Mouse (Mus musculus): ENCODE results near the gene Dnajc25. TPM values are rescaled to one million over a fixed set of nuclear protein-coding genes. Genes with fewer than 3 reads are reported as not detected.

The Dnajc25 gene
- polyA plus RNA-seq, 1 experiment, result 2.3 TPM

DNA sequence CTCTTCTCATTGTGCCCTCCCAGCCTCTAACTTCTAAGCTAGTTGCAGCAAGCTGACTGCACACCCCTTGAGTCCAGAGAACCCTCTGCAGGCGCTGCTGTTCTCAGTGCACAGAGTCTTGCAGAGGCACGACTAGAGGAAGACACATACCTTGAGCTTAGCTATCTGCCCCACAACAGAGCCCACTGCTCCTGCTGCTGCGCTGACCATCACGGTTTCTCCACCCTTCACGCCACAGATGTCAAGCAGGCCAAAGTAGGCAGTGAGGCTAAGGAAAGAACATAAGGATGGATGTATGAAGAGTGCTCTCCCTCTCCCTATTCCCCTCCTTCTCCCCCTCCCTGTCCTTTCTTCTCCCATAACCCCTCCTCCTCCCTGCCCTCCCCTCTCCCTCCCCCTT is 19.2 kb upstream of the Dnajc25 start:
- Histone ChIP-seq H3K27me3 (ENCODE audit: control insufficient read depth, insufficient read depth, low read length) (no peaks in the 10 kb centered on the region), H3K4me1 (replicated peaks; ENCODE audit: control insufficient read depth, insufficient read depth, low read length) (no peaks in the 10 kb centered on the region), H3K36me3 (ENCODE audit: control insufficient read depth, insufficient read depth, low read length) (no peaks in the 10 kb centered on the region), H3K27ac (ENCODE audit: control insufficient read depth, insufficient read depth, low read length) (no peak overlapping the region), H3K4me3 (ENCODE audit: control insufficient read depth, insufficient read depth, low read length) (no peak overlapping the region)
- DNase-seq, result no peak
- 96% methylated on average over 5 of the region's 5 CpGs for WGBS
- TF ChIP-seq POLR2A (IDR thresholded peaks at IDR 0.05; ENCODE audit: control insufficient read depth, extremely low read depth, insufficient read depth, low read length, poor library complexity) (no peak), CTCF (IDR thresholded peaks at IDR 0.05; ENCODE audit: borderline replicate concordance, control insufficient read depth, extremely low read depth, insufficient read depth, low read length, poor library complexity) (no peak)

DNA sequence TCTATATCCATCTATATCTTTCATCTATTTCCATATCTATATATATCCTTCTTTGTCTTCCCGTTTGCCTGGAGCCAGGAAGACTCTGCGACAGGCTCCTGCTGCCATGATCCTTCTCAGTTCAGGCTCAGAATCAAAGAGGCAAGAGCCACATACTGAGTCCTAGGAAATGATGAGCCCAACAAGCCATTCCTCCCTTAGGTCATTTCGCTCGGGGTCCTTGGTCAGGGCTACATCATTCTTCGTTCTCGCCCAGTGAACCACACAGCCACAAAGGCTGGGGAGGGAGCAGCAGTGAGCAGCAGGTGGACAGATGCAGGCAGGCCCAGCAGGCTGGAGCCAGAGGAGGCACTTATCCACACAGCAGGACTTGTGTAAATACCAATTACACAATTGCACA is 13.4 kb upstream of the Dnajc25 start:
- DNase-seq, result no peak
- Histone ChIP-seq H3K4me3 (ENCODE audit: control insufficient read depth, insufficient read depth, low read length) (no peak overlapping the region), H3K27me3 (ENCODE audit: control insufficient read depth, insufficient read depth, low read length) (no peaks in the 10 kb centered on the region), H3K4me1 (replicated peaks; ENCODE audit: control insufficient read depth, insufficient read depth, low read length) (peaks cover 5% of the 10 kb centered on the region; the same call in 1 of the 2 replicates), H3K27ac (ENCODE audit: control insufficient read depth, insufficient read depth, low read length) (no peak overlapping the region), H3K36me3 (ENCODE audit: control insufficient read depth, insufficient read depth, low read length) (no peaks in the 10 kb centered on the region)
- TF ChIP-seq CTCF (IDR thresholded peaks at IDR 0.05; ENCODE audit: borderline replicate concordance, control insufficient read depth, extremely low read depth, insufficient read depth, low read length, poor library complexity), result no peak
- no peak for TF ChIP-seq POLR2A (IDR thresholded peaks at IDR 0.05; ENCODE audit: control insufficient read depth, extremely low read depth, insufficient read depth, low read length, poor library complexity)
- 96% methylated on average over 6 of the region's 6 CpGs for WGBS

DNA sequence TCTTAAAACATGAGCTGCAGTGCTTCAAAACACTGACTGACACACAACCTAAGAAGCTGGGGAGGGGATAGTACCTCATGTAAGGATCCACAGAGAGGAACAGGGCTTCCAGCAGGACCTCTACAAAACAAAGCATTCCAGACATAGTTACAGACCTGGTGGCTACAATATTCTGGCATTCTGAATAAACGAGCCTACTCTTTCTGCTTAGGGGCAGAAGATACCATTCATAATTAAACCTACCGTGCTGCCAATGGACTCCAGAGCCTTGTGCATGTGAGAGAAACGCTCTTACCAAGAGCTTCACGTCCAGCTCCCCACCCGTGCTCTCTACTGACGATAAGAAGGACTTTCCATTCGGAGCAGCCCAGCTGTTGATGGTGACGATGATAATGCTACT is 12.1 kb upstream of the Dnajc25 start:
- WGBS, result 97% methylated on average over 8 of the region's 8 CpGs
- no peak for DNase-seq

DNA sequence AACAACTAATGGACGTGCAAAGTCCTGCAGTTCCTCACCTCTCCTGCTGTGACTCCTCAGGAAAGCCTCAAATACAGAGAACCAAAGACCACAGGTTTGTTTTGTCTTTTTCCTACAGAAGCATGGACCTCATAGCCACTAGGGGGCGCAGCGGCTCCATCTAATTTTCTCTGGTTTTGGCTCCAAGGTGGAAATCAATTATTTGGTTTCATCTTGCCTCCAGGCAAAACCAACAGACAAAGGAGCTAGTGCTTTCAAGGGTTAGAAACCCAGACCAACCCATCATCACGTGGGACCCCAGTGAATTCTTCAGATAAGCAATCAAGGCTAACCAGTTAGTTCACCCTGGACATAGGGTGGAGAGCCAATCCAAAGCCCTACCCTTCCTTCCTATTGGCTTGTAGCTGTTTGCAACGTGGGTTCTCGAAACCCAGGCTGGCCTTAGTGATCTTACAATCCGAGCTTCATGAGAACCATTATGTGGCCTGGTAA is 9.7 kb upstream of the Dnajc25 start:
- Histone ChIP-seq H3K4me3 (ENCODE audit: control insufficient read depth, insufficient read depth, low read length) (no peak overlapping the region), H3K27ac (ENCODE audit: control insufficient read depth, insufficient read depth, low read length) (no peak overlapping the region), H3K27me3 (ENCODE audit: control insufficient read depth, insufficient read depth, low read length) (no peaks in the 10 kb centered on the region), H3K36me3 (ENCODE audit: control insufficient read depth, insufficient read depth, low read length) (no peaks in the 10 kb centered on the region), H3K4me1 (replicated peaks; ENCODE audit: control insufficient read depth, insufficient read depth, low read length) (peaks cover 6% of the 10 kb centered on the region)
- peak; percentile 84 for DNase-seq
- TF ChIP-seq CTCF (IDR thresholded peaks at IDR 0.05; ENCODE audit: borderline replicate concordance, control insufficient read depth, extremely low read depth, insufficient read depth, low read length, poor library complexity) (no peak), POLR2A (IDR thresholded peaks at IDR 0.05; ENCODE audit: control insufficient read depth, extremely low read depth, insufficient read depth, low read length, poor library complexity) (no peak)
- WGBS, result 15% methylated on average over 7 of the region's 7 CpGs

More for the DNA sequence above, 12.1 kb upstream of the Dnajc25 start:
- Histone ChIP-seq H3K4me1 (replicated peaks; ENCODE audit: control insufficient read depth, insufficient read depth, low read length) (peaks cover 6% of the 10 kb centered on the region), H3K36me3 (ENCODE audit: control insufficient read depth, insufficient read depth, low read length) (no peaks in the 10 kb centered on the region), H3K27me3 (ENCODE audit: control insufficient read depth, insufficient read depth, low read length) (no peaks in the 10 kb centered on the region), H3K4me3 (ENCODE audit: control insufficient read depth, insufficient read depth, low read length) (no peak overlapping the region), H3K27ac (ENCODE audit: control insufficient read depth, insufficient read depth, low read length) (no peak overlapping the region)
- TF ChIP-seq POLR2A (IDR thresholded peaks at IDR 0.05; ENCODE audit: control insufficient read depth, extremely low read depth, insufficient read depth, low read length, poor library complexity) (no peak), CTCF (IDR thresholded peaks at IDR 0.05; ENCODE audit: borderline replicate concordance, control insufficient read depth, extremely low read depth, insufficient read depth, low read length, poor library complexity) (no peak)

DNA sequence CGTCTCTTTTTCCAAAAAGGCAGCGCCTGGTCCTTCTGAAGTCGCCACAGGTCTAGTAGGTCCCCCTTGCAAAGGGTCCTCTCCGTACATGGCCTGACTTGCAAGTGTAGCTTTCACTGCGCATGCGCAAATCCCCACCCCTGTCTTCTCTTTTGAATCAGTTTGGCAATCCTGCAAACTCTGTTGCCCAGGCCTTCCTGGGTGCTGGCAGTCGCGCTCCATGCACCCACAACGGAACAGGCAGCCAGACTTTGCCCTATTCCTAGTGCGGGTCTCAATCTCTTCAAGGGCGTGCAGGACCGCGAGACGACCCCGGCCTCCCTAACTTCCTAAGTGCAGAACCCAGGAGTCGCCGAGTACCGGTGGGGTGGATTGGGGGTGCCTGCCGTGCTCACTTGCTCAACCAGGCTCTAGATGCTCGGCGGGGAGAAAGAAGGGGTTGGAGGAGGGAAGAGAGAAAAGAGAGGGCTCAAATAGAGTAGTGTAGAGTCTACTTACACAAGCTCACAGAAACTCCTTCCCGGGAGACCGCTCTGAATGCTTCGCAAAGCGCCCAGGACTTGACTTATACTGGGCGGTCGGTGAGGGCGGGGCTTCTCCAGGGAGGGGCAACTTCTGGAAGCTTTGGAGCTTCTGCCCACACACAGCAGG is 8.2 kb upstream of the Dnajc25 start, which contains the start of gene Ptgr1:
TSS of gene Ptgr1 (minus strand) at position 580 of the 651 bp plus-strand sequence.
- 3% methylated on average over 28 of the region's 28 CpGs for WGBS
- DNase-seq, result peak; percentile 85
- Histone ChIP-seq H3K4me1 (replicated peaks; ENCODE audit: control insufficient read depth, insufficient read depth, low read length) (peaks cover 6% of the 10 kb centered on the region), H3K27ac (ENCODE audit: control insufficient read depth, insufficient read depth, low read length) (no peak within 1 kb of the TSS), H3K27me3 (ENCODE audit: control insufficient read depth, insufficient read depth, low read length) (no peaks in the 10 kb centered on the region), H3K4me3 (ENCODE audit: control insufficient read depth, insufficient read depth, low read length) (peak within 1 kb of the TSS; percentile 99), H3K36me3 (ENCODE audit: control insufficient read depth, insufficient read depth, low read length) (no peaks in the 10 kb centered on the region)
- TF ChIP-seq CTCF (IDR thresholded peaks at IDR 0.05; ENCODE audit: borderline replicate concordance, control insufficient read depth, extremely low read depth, insufficient read depth, low read length, poor library complexity) (no peak), POLR2A (IDR thresholded peaks at IDR 0.05; ENCODE audit: control insufficient read depth, extremely low read depth, insufficient read depth, low read length, poor library complexity) (0 out of 2 replicates have a peak, but pooled peaks have one; percentile 28)

DNA sequence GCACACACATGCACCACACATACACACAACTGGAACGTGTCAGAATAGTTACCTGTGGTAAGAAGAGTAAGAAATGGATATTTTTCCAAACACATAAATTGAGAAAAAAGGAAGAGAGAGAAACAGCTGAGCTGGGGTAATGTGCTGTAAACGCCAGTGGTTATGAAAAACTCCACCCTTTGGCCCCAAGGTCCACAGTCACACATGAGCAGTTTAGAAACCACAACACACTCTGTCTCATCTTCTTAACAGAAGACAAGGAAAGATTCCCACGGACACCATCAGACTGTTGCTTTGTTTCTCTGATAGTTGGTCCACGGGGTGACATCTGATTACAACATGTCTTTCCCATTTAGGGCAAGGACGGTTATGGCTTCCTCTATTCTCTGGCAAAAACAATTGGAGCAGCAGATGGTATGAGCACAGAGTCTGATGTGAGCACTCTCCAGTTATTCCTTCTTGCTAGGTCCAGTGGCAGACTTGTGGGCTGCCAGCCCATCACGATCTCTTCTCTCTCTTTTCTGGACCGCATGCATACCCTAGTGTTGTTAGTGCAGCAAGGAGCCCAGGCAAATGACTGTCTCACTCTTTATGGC is 5.5 kb upstream of the Dnajc25 start:
- WGBS, result 50% methylated on average over 7 of the region's 7 CpGs
- no peak for TF ChIP-seq CTCF (IDR thresholded peaks at IDR 0.05; ENCODE audit: borderline replicate concordance, control insufficient read depth, extremely low read depth, insufficient read depth, low read length, poor library complexity)
- TF ChIP-seq POLR2A (IDR thresholded peaks at IDR 0.05; ENCODE audit: control insufficient read depth, extremely low read depth, insufficient read depth, low read length, poor library complexity), result no peak
- H3K27me3 ChIP-seq (ENCODE audit: control insufficient read depth, insufficient read depth, low read length), result no peaks in the 10 kb centered on the region
- peaks cover 6% of the 10 kb centered on the region for H3K4me1 ChIP-seq (replicated peaks; ENCODE audit: control insufficient read depth, insufficient read depth, low read length)
- DNase-seq, result no peak
- no peak overlapping the region for H3K27ac ChIP-seq (ENCODE audit: control insufficient read depth, insufficient read depth, low read length)
- H3K4me3 ChIP-seq (ENCODE audit: control insufficient read depth, insufficient read depth, low read length), result no peak overlapping the region
- no peaks in the 10 kb centered on the region for H3K36me3 ChIP-seq (ENCODE audit: control insufficient read depth, insufficient read depth, low read length)
